Mouse (Mus musculus) spleen, postnatal 14 days (tissue): Measurements from ENCODE around the gene Gm14412.
"Not testable (repeated sequence)": the region's sequence is repeated elsewhere in the genome, so short reads cannot be mapped to it uniquely, and the experiment has no call there.

Experiments
- DNase-seq, 2 experiments: peaks; one replicate each; pipeline ENCODE4 v3.0.0; 2021 to 2022; ENCODE audit warnings: low spot score in 2 of 2

Gm14412 gene

DNA sequence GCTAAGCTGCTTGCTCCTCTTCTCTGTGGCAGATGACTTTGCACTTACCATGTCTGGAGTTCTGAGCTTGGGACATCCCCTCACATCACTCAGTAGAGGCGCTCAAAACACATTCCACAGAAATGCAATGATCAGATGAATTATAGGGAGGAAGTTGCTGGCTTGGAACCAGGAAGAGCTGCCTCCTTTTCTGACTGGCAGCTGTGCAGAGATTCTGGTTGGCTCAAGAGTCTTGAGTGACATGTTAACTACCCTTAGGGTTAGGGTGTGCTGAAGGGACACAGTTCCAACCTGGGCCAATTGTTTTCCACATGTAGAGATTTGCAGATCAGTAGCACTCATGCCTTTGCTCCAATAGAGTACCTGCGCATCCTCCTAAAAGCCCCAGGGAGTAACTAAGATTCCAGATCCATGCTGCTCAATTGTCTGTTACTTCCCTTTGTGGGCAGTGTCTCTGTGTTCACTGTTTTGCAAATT is at the start of gene Gm14412:
Gm14412 (minus strand) TSS at position 51 of the 477 bp plus-strand sequence.
- not testable (repeated sequence) for DNase-seq

DNA sequence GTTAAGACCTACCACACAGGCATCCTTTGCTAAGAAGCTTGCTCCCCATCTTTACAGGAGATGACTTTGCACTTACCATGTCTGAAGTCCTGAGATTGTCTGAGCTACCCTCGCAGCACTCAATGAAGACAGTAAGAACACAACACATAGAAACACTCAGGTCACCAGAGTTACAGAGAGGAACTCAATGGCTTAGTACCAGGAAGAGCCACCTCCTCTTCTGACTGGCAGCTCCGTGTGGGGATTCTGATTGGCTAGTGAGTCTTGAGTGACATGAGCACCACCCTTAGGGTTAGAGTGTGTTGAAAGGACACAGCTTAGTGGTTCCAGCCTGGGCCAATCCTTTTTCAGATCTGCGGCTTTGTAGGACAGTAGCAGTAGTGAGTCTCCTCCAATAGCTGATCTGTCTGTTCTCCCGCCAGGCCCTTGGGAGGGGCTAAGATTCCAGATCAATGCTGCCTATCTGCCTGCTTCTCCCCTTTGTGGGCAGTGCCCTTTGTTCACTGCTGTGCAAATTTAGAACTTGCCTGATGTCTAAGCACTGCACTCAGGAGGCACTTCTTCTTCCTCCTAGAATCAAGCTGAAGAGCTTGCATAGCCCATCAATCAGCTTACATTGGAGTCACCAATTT is 5.7 kb upstream of the Gm14412 start:
- DNase-seq, result not testable (repeated sequence)

DNA sequence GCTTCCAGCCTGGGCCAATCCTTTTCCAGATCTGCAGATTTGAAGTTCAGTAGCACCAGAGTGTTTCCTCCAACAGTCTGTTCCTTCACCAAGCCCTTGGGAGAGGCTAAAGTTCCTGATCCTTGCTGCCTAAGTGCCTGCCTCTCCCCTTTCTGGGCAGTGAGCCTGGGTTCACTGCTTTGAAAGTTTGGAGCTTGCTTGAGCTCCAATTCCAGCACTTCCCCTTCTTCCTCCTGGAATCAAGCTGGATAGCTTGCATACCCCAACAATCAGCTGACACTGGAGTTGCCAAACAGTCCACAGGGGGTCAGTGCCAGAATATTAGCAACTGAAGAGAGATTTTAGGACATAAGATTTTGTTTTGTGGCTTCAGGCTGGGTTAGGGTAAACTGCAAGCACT is 2.7 kb downstream of the Gm14412 start:
- DNase-seq, result not testable (repeated sequence)

DNA sequence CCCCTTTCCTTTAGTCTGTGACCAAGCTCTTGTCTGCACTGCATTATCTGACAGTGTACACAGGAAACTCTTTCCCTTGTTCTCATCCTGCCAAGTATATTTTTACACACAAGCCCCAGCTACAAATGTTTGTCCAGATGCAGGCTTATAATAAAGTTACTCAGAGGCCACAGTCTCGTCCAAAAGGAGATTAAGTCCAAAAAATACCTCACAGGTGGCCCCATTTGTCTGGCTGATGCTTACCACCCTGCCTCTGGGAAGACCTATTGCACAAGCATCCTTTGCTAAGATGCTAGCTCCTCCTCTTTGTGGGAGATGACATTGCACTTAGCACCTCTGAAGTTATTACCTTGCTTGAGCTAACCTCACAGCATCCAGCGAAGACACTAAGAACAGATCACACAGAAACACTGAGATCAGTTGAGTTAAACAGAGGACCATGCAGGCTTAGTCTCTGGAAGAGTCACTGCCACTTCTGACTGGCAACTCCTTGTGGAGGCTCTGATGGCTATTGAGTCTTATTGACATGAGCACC is 3.3 kb downstream of the Gm14412 start:
- not testable (repeated sequence) for DNase-seq

DNA sequence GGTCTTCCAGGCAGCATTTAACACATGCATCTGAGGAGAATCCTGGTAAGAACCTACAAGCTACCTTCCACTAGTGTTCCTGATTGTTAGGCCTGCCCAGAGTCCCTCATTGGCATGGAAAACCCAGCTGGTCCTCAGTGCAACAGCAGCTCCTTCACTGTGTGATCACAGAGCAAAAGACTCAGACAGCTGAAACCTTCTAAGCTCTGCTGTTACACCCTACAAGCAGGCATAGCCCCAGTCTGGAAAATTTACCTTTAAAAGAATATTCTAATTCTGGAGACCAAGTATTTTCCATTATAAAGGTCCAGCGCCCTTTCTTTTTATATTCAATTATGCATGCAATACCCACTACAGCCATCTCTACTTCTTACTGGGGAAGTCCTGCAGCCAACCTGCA is 5.1 kb downstream of the Gm14412 start:
- DNase-seq, result no peak

DNA sequence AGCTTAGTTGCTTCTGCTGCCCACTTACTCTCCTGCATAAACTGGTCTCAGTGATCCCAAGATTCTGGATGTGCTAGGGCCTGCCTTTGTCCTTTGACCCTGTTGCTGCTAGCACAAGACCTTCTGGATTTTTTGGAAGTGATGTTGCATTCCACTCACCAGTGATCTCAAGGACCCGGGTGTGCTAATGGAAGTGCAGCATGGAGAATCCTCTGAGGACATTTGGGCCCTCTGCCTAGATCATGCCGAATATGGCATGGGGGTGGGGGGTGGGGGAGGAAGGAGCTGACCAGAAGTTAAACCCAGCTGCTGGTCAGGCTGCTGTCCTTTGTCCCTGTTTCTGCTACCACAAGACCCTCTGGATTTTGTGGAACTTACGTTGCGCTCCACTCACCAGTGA is 14.5 kb downstream of the Gm14412 start:
- not testable (repeated sequence) for DNase-seq

DNA sequence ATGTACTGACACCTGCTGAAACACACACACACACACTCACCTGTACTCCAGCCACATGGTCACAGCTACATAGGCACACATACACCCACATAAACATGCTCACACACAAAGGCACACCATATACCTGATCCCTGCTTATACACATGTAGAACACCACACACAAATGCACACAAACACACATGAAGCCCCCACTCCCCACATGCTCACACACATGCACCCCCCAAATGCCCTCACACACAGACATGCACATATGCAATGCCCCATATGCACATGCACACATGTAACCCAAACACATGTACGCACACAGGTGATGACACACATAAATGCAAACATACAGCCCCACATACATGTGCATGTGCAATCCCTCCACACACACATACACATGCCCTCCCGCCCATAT is 19.1 kb downstream of the Gm14412 start:
- DNase-seq, result not testable (repeated sequence)

DNA sequence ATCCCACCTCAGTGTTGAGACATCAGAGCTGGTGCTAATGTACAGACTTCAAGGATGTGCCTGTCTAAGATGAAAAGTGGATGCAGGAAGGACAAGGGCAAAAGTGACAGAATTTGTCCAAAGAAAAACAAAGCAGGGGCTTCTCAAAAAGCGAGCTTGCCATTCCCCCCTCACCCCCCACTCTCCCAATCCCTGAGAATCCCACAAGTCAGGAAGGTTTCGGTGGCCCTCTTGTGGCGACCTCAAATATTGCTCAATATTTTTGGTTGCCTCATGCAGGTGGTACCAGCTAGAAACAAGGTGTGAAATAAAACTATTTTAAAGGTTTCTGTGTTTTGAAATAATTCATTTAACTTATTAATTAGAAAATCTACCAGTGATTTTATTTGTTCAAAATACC is 40.4 kb downstream of the Gm14412 start:
- not testable (repeated sequence) for DNase-seq

DNA sequence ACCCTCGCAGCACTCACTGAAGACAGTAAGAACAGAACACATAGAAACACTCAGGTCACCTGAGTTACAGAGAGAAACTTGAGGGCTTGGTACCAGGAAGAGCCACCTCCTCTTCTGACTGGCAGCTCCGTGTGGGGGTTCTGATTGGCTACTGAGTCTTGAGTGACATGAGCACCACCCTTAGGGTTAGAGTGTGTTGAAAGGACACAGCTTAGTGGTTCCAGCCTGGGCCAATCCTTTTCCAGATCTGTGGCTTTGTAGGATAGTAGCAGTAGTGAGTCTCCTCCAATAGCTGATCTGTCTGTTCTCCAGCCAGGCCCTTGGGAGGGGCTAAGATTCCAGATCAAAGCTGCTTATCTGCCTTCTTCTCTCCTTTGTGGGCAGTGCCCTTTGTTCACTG is 46.4 kb downstream of the Gm14412 start:
- not testable (repeated sequence) for DNase-seq

DNA sequence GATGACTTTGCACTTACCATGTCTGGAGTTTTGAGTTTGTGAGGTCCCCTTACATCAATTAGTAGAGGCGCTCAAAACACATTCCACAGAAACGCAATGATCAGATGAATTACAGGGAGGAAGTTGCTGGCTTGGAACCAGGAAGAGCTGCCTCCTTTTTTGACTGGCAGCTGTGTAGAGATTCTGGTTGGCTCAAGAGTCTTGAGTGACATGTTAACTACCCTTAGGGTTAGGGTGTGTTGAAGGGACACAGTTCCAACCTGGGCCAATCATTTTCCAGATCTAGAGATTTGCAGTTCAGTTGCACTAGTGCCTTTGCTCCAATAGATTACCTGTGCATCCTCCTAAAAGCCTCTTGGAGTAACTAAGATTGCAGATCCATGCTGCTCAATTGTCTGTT is 51.9 kb downstream of the Gm14412 start:
- DNase-seq, result not testable (repeated sequence)

DNA sequence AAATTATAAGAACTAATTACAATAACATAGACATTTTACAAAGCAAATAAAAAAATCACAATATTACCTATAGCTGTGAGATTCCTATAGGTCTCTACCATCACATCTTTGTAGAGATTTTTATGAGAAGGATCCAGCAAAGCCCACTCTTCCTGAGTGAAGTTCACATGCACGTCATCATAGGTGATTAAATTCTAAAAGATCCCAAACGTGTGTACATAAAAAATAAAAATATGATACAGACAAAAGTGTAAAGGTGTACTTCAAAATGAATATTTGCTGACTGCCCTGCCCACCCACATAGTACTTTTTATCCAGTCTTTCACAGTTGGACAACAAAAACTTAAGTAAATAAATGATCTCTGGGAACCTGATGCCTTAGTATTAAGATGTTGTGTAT is 57.2 kb downstream of the Gm14412 start, which contains the start of gene Gm14409:
Gm14409 (minus strand) TSS at position 101 of the 400 bp plus-strand sequence.
- DNase-seq, result not testable (repeated sequence)
